Mouse (Mus musculus): ENCODE measurements around the gene Bbof1.

- TF ChIP-seq TAL1 (IDR thresholded peaks at IDR 0.05; ENCODE audit: low read length) (no peak), GATA1 (IDR thresholded peaks at IDR 0.05; ENCODE audit: low read length) (no peak)
These were observed 37.2 kb upstream of the Bbof1 start for GRCm38 (mm10) chr12:84371647-84372046.
